Mouse (Mus musculus): Measurements from ENCODE around the gene Kcnj6.

DNA sequence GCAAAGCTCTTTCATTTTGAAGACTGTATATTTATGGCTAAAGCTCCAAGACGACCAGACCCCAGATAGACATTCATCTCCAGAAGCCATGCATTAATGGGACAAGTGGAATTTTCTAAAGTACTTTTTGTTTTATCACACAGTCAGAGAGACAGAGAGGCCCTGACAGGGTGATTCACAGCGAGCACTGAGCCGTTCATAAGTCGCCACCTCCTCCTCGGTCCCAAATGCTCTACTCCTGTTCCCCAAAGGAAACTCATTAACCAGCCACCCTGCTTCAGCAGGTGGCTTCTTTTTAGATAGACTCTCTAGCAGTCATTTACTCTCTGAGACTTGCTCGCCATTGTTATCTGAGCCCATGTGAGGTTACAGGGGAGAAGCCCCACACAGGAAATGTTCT lies 72.1 kb downstream of the Kcnj6 start:
- TF ChIP-seq CTCF (IDR thresholded peaks at IDR 0.05; ENCODE audit: control insufficient read depth, insufficient read depth, low read length) (no peak), POLR2A (IDR thresholded peaks at IDR 0.05; ENCODE audit: borderline replicate concordance, control insufficient read depth, low read depth, low read length) (no peak)
